Mouse (Mus musculus) heart, adult 8-10 months (tissue): ENCODE data around the gene Habp2. TPM values are rescaled to one million over a fixed set of nuclear protein-coding genes. Genes with fewer than 3 reads are reported as not detected.

ENCODE experiments used
- DNase-seq: peaks from one replicate; pipeline ENCODE4 v3.0.0; 2022; ENCODE audit warnings: low spot score
- total RNA-seq, 4 experiments: library from RNA; stranded (reverse); gene quantifications; 2 replicates each; pipeline ENCODE4 v1.2.4; 2022

Habp2 gene
- total RNA-seq, 4 experiments from 2014 or later = not detected

- no peak for DNase-seq
Measured at GRCm38 (mm10) chr19:56363721-56364460, 77.0 kb downstream of the Habp2 start.

GRCm38 (mm10) chr19:56364563-56364962, 77.6 kb downstream of the Habp2 start:
- no peak for DNase-seq

- no peak for DNase-seq
Measured at GRCm38 (mm10) chr19:56366168-56366567, 79.2 kb downstream of the Habp2 start.

- no peak for DNase-seq
Measured at GRCm38 (mm10) chr19:56366625-56367024, 79.7 kb downstream of the Habp2 start.

- no peak for DNase-seq
Measured at GRCm38 (mm10) chr19:56367778-56368177, 80.8 kb downstream of the Habp2 start.

GRCm38 (mm10) chr19:56368912-56369311, 82.0 kb downstream of the Habp2 start:
- DNase-seq = no peak

Other genes with a start within 250 kb of the Habp2 start
- gene Nrap, start 102.9 kb downstream of the Habp2 start, total RNA-seq = 100 to 1,000 TPM; 392 to 561 (median 511) TPM
- 10 to 100 TPM; 11.0 to 13.7 (median 12.3) TPM for gene Casp7, start 110.0 kb downstream of the Habp2 start, total RNA-seq
- gene Plekhs1, start 174.5 kb downstream of the Habp2 start, total RNA-seq = under 1 TPM in 3 of 4 experiments, not detected in 1; 0.14 to 0.41 (median 0.33) TPM